Mouse (Mus musculus) limb, embryonic 12.5 days (tissue): ENCODE results near the gene Tubal3. TPM values are rescaled to one million over a fixed set of nuclear protein-coding genes. Genes with fewer than 3 reads are reported as not detected.
"Not testable (repeated sequence)": the region's sequence is repeated elsewhere in the genome, so short reads cannot be mapped to it uniquely, and the experiment has no call there.

Source experiments
- ATAC-seq: fragments of 200-750 bp; cut with Nextera tagmentation; 2 replicates; pipeline ENCODE4 v1.8.0; 2017; ENCODE audit warnings: low read depth, moderate TSS enrichment; ENCODE audit not compliant: insufficient number of reproducible peaks, insufficient read depth, low FRiP score, low TSS enrichment
- H3K27ac ChIP-seq: fragments of 300-500 bp; sonication (generic); 2 replicates; pipeline ENCODE4 v1.5.1; 2016; ENCODE audit warnings: mild to moderate bottlenecking, moderate library complexity
- H3K27me3 ChIP-seq: fragments of 300-500 bp; sonication (generic); 2 replicates; pipeline ENCODE4 v1.6.1; 2016; ENCODE audit warnings: mild to moderate bottlenecking, moderate library complexity
- H3K36me3 ChIP-seq: fragments of 300-500 bp; sonication (generic); 2 replicates; pipeline ENCODE4 v1.6.1; 2016; ENCODE audit warnings: mild to moderate bottlenecking, moderate library complexity
- H3K4me1 ChIP-seq: fragments of 300-500 bp; sonication (generic); replicated peaks from 2 replicates; pipeline ENCODE4 v1.6.1; 2016
- H3K4me2 ChIP-seq: fragments of 300-500 bp; sonication (generic); 2 replicates; pipeline ENCODE4 v1.6.1; 2016; ENCODE audit warnings: mild to moderate bottlenecking, moderate library complexity
- H3K4me3 ChIP-seq: fragments of 300-500 bp; sonication (generic); replicated peaks from 2 replicates; pipeline ENCODE4 v1.5.1; 2016; ENCODE audit warnings: mild to moderate bottlenecking
- H3K9ac ChIP-seq: fragments of 300-500 bp; sonication (generic); replicated peaks from 2 replicates; pipeline ENCODE4 v1.6.1; 2016; ENCODE audit warnings: mild to moderate bottlenecking, moderate library complexity
- H3K9me3 ChIP-seq: fragments of 300-500 bp; sonication (generic); 2 replicates; pipeline ENCODE4 v1.6.1; 2016; ENCODE audit warnings: mild to moderate bottlenecking, moderate library complexity
- WGBS: fragments of 180-500 bp; shearing (Covaris S2); methylation state at CpG from one replicate; pipeline ENCODE4 v1.1.7; 2016; 5-methylcytosine and 5-hydroxymethylcytosine counted together
- polyA plus RNA-seq: library from polyadenylated mRNA; unstranded; fragments of >200 nt; fragmentation: Nextera tagmentation; extraction: Ambion mirVana; gene quantifications from 2 replicates; pipeline ENCODE4 v1.2.1, GENCODE M21; 2016

The Tubal3 gene
- polyA plus RNA-seq, 1 experiment from 2014 or later = not detected

- Histone ChIP-seq H3K9me3 (no peaks in the 10 kb centered on the region), H3K4me2 (peak overlapping the region; percentile 69), H3K27ac (peak overlapping the region; percentile 91), H3K27me3 (no peaks in the 10 kb centered on the region), H3K4me1 (peaks cover 24% of the 10 kb centered on the region), H3K36me3 (peaks cover 22% of the 10 kb centered on the region), H3K4me3 (peak overlapping the region; percentile 63), H3K9ac (peak overlapping the region; percentile 83)
- under 1% methylated on average over 35 of the region's 35 CpGs for WGBS
- peak; percentile 96 for ATAC-seq
These were observed 24.8 kb upstream of the Tubal3 start for GRCm38 (mm10) chr13:3893126-3893734.

GRCm38 (mm10) chr13:3894549-3894948 lies 23.5 kb upstream of the Tubal3 start:
- 66% methylated on average over 8 of the region's 8 CpGs for WGBS

GRCm38 (mm10) chr13:3895397-3895980 lies 22.6 kb upstream of the Tubal3 start:
- H3K4me1 ChIP-seq = peaks cover 20% of the 10 kb centered on the region
- 91% methylated on average over 8 of the region's 8 CpGs for WGBS
- no peak overlapping the region for H3K4me3 ChIP-seq
- ATAC-seq = no peak
- H3K9ac ChIP-seq = no peak overlapping the region
- H3K4me2 ChIP-seq = no peak overlapping the region
- peaks cover 22% of the 10 kb centered on the region for H3K36me3 ChIP-seq
- H3K27ac ChIP-seq = no peak overlapping the region
- H3K9me3 ChIP-seq = no peaks in the 10 kb centered on the region
- no peaks in the 10 kb centered on the region for H3K27me3 ChIP-seq

More at GRCm38 (mm10) chr13:3894549-3894948, 23.5 kb upstream of the Tubal3 start:
- Histone ChIP-seq H3K4me1 (peaks cover 24% of the 10 kb centered on the region), H3K9ac (no peak overlapping the region), H3K9me3 (no peaks in the 10 kb centered on the region), H3K27ac (0 out of 2 replicates have a peak overlapping the region, but pooled peaks have one; percentile 26), H3K27me3 (no peaks in the 10 kb centered on the region), H3K4me2 (no peak overlapping the region), H3K36me3 (peaks cover 14% of the 10 kb centered on the region; the same call in 1 of the 2 replicates), H3K4me3 (no peak overlapping the region)
- ATAC-seq = no peak

- Histone ChIP-seq H3K4me2 (no peak overlapping the region), H3K4me3 (no peak overlapping the region), H3K9me3 (no peaks in the 10 kb centered on the region), H3K27ac (no peak overlapping the region), H3K36me3 (peaks cover 27% of the 10 kb centered on the region), H3K4me1 (peaks cover 20% of the 10 kb centered on the region), H3K27me3 (no peaks in the 10 kb centered on the region), H3K9ac (no peak overlapping the region)
- no peak for ATAC-seq
- WGBS = 93% methylated on average over 6 of the region's 6 CpGs
These were observed 22.0 kb upstream of the Tubal3 start for GRCm38 (mm10) chr13:3896032-3896431.

GRCm38 (mm10) chr13:3896913-3897312 lies 21.2 kb upstream of the Tubal3 start:
- Histone ChIP-seq H3K4me2 (no peak overlapping the region), H3K4me1 (peaks cover 13% of the 10 kb centered on the region), H3K4me3 (no peak overlapping the region), H3K9ac (no peak overlapping the region), H3K27me3 (no peaks in the 10 kb centered on the region), H3K9me3 (no peaks in the 10 kb centered on the region), H3K27ac (no peak overlapping the region), H3K36me3 (peaks cover 27% of the 10 kb centered on the region)
- ATAC-seq = no peak
- 42% methylated on average over 5 of the region's 5 CpGs for WGBS

- H3K27me3 ChIP-seq, H3K9ac ChIP-seq, H3K9me3 ChIP-seq, H3K27ac ChIP-seq, H3K4me2 ChIP-seq, H3K4me3 ChIP-seq, ATAC-seq: not testable (repeated sequence)
- WGBS = 94% methylated on average over 5 of the region's 5 CpGs
- H3K4me1 ChIP-seq = peaks cover 12% of the 10 kb centered on the region
- peaks cover 27% of the 10 kb centered on the region for H3K36me3 ChIP-seq
These were observed 19.9 kb upstream of the Tubal3 start for GRCm38 (mm10) chr13:3898202-3898601.

GRCm38 (mm10) chr13:3899301-3899700 lies 18.8 kb upstream of the Tubal3 start:
- Histone ChIP-seq H3K4me1 (peaks cover 5% of the 10 kb centered on the region), H3K9ac (no peak overlapping the region), H3K27me3 (no peaks in the 10 kb centered on the region), H3K4me2 (no peak overlapping the region), H3K36me3 (peaks cover 27% of the 10 kb centered on the region), H3K27ac (no peak overlapping the region), H3K4me3 (no peak overlapping the region), H3K9me3 (no peaks in the 10 kb centered on the region)
- 89% methylated on average over 9 of the region's 9 CpGs for WGBS
- ATAC-seq = no peak

- 89% methylated on average over 6 of the region's 6 CpGs for WGBS
- H3K4me3 ChIP-seq = no peak overlapping the region
- H3K4me2 ChIP-seq = no peak overlapping the region
- no peak for ATAC-seq
- H3K36me3 ChIP-seq = peaks cover 46% of the 10 kb centered on the region
- H3K27me3 ChIP-seq = no peaks in the 10 kb centered on the region
- no peak overlapping the region for H3K9ac ChIP-seq
- no peak overlapping the region for H3K27ac ChIP-seq
- no peaks in the 10 kb centered on the region; the same call in 1 of the 2 replicates for H3K9me3 ChIP-seq
- no peaks in the 10 kb centered on the region; the same call in 1 of the 2 replicates for H3K4me1 ChIP-seq
These were observed 10.8 kb upstream of the Tubal3 start for GRCm38 (mm10) chr13:3907151-3907696.

- no peak for ATAC-seq
- Histone ChIP-seq H3K4me1 (no peaks in the 10 kb centered on the region; the same call in 1 of the 2 replicates), H3K4me2 (no peak overlapping the region), H3K36me3 (peaks cover 53% of the 10 kb centered on the region), H3K27me3 (no peaks in the 10 kb centered on the region), H3K9ac (no peak overlapping the region), H3K27ac (no peak overlapping the region), H3K9me3 (no peaks in the 10 kb centered on the region; the same call in 1 of the 2 replicates), H3K4me3 (no peak overlapping the region)
- 91% methylated on average over 4 of the region's 4 CpGs for WGBS
These were observed 9.8 kb upstream of the Tubal3 start for GRCm38 (mm10) chr13:3908262-3908661.

- peaks cover 3% of the 10 kb centered on the region for H3K9me3 ChIP-seq
- no peak overlapping the region for H3K27ac ChIP-seq
- H3K36me3 ChIP-seq = peaks cover 58% of the 10 kb centered on the region
- H3K9ac ChIP-seq = no peak overlapping the region
- WGBS = 89% methylated on average over 5 of the region's 5 CpGs
- H3K4me1 ChIP-seq = no peaks in the 10 kb centered on the region
- no peak overlapping the region for H3K4me3 ChIP-seq
- H3K4me2 ChIP-seq = no peak overlapping the region
- ATAC-seq = no peak
- no peaks in the 10 kb centered on the region for H3K27me3 ChIP-seq
These were observed 7.7 kb upstream of the Tubal3 start for GRCm38 (mm10) chr13:3910356-3910755.

- ATAC-seq = no peak
- Histone ChIP-seq H3K4me3 (no peak overlapping the region), H3K4me2 (no peak overlapping the region), H3K36me3 (peaks cover 47% of the 10 kb centered on the region), H3K27ac (no peak overlapping the region), H3K27me3 (no peaks in the 10 kb centered on the region), H3K9me3 (peaks cover 12% of the 10 kb centered on the region), H3K4me1 (peaks cover 8% of the 10 kb centered on the region), H3K9ac (no peak overlapping the region)
- WGBS = 91% methylated on average over 4 of the region's 4 CpGs
These were observed 4.6 kb upstream of the Tubal3 start for GRCm38 (mm10) chr13:3913504-3913903.
